Mouse (Mus musculus) large intestine, adult 2 months (tissue): ENCODE data around the gene Tmem262. TPM values are rescaled to one million over a fixed set of nuclear protein-coding genes. Genes with fewer than 3 reads are reported as not detected.
A peak's percentile ranks its signal among the peaks of the same experiment; 100 is the strongest.
"Not testable (repeated sequence)": the region's sequence is repeated elsewhere in the genome, so short reads cannot be mapped to it uniquely, and the experiment has no call there.

Source experiments
- DNase-seq: peaks from one replicate; pipeline ENCODE4 v3.0.0-alpha.2; 2012; ENCODE audit warnings: low read depth, low spot score
- WGBS: fragments of 180-500 bp; shearing (Covaris S2); methylation state at CpG from one replicate; pipeline ENCODE4 v1.1.7; 2018; 5-methylcytosine and 5-hydroxymethylcytosine counted together
- polyA plus RNA-seq: library from polyadenylated mRNA; depleted of rRNA; stranded (reverse); fragments of >200 nt; gene quantifications from 2 replicates; pipeline ENCODE4 v1.2.3, GENCODE M21; 2012; rRNA removed

Tmem262 gene
- polyA plus RNA-seq = 0.37 and 0.38 TPM in 2 replicates

DNA sequence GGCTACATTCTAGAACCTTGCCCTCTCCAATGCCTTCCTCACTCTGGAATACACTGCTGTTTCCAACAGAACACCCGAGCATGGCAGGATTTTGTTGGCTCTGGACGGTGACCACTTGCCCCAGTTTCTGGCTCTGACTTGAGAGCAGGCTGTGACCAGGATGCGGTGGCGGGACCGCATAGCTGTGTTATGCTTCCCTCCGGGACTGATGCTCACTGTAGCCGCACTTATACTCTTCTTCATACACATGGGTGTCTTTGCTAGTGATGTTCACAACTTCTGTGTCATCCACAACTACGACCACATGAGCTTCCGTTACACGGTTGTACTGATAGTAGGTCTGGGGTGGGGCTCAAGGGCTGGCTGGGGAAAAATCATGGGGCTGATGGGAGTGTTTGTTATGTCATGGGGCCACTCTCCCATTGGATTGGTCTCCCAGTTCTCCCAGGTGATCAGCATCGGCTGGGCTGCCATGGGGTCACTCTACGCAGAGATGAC, at the start of gene Tmem262:
TSS of gene Tmem262 (plus strand) at position 51 of the 498 bp plus-strand sequence.
- WGBS = 89% methylated on average over 12 of the region's 12 CpGs
- DNase-seq = no peak

- 64% methylated on average over 14 of the region's 14 CpGs for WGBS
- DNase-seq = no peak
Measured at GRCm38 (mm10) chr19:6030520-6031280, 49.1 kb upstream of the Tmem262 start.

- no peak for DNase-seq
- 34% methylated on average over 9 of the region's 9 CpGs for WGBS
Measured at GRCm38 (mm10) chr19:6035966-6036585, 43.8 kb upstream of the Tmem262 start.

DNA sequence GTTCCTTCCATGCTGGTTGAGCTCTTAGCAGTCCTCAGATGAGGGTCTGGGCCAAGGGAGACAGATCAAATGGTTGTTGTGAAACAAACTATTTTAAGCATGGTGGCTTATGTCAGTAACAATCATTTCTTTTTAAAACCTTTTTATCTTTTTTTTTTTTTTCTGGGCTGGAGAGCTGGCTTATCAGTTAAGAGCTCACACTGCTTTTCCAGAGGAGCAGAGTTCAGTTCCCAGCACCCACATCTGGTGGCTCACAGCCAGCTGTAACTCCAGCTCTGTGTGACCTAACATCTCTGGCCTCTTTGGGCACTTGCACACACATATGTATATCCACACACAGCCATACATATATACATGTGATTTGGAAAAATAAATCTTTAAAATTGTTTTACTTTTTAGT, 42.1 kb upstream of the Tmem262 start:
- no peak for DNase-seq

DNA sequence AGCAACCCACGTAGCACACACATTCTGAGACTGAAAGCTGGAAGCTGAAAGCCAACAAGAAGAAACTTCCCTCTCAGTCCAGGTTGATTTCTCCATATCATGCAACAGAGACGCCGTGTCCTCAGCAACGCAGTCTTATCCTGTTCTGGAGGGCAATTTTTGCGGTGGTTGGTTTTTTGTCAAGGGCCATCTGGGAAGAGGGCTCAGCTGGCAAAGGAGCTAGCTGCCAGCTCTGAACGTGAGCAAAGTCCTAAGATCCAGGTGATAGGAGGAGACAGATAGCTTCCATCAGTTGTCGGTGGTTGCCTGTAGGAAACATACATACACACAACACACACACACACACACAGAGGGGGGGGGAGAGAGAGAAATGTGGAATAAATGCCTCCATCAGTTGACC, 41.5 kb upstream of the Tmem262 start:
- WGBS = 77% methylated on average over 7 of the region's 7 CpGs
- DNase-seq = no peak

DNA sequence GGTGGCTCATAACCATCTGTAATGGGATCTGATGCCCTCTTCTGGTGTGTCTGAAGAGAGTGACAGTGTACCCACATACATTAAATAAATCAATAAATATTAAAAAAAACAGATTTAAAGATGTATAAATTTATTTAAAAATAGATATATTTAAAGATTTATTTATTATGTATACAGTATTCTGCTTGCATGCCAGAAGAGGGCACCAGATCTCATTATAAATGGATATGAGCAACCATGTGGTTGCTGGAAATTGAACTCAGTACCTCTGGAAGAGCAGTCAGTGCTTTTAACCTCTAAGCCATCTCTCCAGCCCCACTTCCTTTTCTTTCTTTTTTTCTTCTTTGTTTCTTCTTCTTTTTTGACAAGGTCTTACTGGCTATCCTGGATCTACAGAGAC, 39.8 kb upstream of the Tmem262 start:
- no peak for DNase-seq

- WGBS = 83% methylated on average over 9 of the region's 9 CpGs
Measured at GRCm38 (mm10) chr19:6042293-6042692, 37.5 kb upstream of the Tmem262 start.

DNA sequence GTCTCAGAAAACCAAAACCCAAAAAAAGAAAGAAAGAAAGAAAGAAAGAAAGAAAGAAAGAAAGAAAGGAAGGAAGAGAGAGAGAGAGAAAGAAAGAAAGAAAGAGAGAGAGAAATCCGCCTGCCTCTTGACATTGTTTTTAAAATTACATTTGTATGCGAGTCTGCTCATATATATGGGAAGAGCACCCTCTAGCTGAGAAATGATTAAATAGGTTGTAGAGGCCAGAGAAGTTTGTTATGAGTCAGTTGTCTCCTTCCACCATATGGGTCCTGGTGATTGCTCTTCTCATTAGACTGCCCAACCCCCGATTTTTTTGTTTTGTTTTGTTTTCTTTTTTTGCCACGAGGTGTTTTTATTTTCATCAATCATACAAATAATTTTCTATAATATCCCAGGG, 35.7 kb upstream of the Tmem262 start:
- 23% methylated on average over 4 of the region's 4 CpGs for WGBS
- DNase-seq = not testable (repeated sequence)

More at GRCm38 (mm10) chr19:6042293-6042692, 37.5 kb upstream of the Tmem262 start:
- DNase-seq = no peak

- WGBS = 9% methylated on average over 20 of the region's 20 CpGs
- no peak for DNase-seq
Measured at GRCm38 (mm10) chr19:6045366-6046293, 34.2 kb upstream of the Tmem262 start.

DNA sequence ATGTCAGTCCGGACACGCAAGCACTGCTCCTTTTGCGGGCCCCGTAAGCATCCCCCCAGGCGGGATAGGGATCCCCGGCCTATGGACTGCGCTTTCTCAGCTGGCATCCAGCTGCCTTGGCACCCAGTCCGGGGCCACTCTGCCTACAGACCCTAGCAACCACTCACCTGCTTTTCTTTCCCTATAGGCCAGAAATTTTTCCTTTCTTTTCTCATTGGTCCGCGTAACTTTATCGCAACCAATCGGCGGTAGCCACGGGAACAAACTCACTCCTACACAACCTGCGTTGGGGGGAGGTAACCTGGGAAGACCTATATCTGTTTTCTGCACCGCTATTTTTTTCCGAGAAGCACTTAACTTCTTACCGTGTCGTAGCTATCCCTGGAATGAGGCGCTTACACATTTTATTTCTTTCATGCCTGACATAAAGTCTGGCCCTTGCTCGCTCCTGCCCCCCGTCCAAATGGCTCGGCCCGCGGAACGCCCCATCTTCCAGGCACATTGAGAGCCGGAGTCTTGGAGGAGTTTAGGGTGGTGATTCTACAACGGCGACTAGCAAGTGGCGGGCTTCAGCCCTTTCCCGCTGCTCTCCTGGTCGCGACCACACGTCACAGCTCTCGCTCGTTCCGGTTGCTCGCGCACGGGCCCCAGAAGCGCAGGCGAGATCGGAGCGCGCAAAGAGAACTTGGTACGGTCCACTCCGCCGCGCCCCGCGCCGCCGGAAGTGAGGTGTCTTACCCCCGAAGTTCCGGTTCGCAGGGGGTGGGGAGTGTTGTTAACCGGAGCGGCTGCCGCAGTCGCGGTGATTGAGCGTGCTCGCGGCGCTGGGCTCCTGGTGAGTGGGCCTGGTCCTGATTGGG, 33.3 kb upstream of the Tmem262 start, which contains the start of gene Syvn1:
TSS of gene Syvn1 (plus strand) at position 283 of the 860 bp plus-strand sequence.
- DNase-seq = peak; percentile 91
- under 1% methylated on average over 65 of the region's 65 CpGs for WGBS

- no peak for DNase-seq
- under 1% methylated on average over 44 of the region's 44 CpGs for WGBS
Measured at GRCm38 (mm10) chr19:6047154-6047898, 32.5 kb upstream of the Tmem262 start.

DNA sequence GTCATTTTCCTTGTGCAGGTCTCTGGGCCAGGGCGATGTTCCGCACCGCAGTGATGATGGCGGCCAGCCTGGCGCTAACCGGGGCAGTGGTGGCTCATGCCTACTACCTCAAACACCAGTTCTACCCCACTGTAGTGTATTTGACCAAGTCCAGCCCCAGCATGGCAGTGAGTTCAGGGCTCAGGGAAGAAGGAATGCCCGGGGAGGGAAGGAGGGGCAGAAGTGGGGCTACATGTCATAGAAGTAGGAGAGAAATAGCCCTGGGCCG, 32.0 kb upstream of the Tmem262 start:
- WGBS = 70% methylated on average over 8 of the region's 8 CpGs
- DNase-seq = no peak

DNA sequence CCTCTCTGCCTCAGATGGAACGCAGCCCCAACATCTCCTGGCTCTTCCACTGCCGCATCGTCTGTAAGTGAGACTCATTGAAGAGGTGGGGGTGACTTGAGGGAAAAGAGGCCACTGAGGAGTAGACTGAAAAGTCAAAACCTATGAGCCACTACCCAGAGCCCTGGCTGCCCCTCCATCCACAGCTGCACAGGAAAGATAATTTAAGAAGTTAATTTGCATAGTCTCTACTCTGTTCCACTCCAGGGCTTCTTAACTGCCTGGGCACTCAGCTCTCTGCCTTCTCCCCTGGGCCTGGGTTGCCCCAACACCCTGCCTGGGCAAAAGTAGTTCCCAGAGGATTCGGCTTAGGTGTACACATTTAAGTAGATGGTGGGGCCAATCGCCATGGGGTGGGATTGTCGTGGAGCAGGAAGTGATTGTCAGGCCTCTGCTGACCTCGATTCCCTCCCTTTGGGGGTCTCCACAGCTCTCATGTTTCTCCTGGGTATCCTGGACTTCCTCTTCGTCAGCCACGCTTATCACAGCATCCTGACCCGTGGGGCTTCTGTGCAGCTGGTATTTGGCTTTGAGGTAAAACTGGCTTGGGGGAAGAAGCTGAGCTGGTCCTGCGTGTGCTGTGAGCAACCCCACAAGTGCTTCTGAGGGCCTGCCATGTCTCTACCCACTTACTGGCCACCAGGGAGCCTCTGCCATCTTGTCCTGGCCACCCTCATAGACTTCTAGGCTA, 31.0 kb upstream of the Tmem262 start:
- no peak for DNase-seq
- WGBS = 86% methylated on average over 11 of the region's 11 CpGs

GRCm38 (mm10) chr19:6052516-6052915, 27.3 kb upstream of the Tmem262 start:
- 79% methylated on average over 7 of the region's 7 CpGs for WGBS
- DNase-seq = no peak

DNA sequence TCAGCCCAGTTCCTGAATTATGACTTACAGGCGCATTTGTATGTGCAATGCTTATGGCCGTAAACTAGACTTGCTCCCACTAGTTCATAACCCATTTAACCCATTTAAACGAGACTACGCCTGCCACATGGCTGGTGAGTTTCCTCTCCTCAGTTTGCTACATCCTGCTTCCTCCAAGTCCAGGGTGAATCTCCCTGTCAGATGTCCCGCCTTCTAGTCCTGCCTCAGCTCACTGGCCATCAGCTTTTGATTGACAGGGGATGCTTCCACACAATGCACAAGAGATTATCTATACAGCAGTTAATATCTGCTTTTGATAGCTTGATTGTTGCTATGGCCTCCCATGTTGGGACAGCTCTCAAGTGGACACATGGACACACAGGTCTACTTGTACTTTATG, 25.5 kb upstream of the Tmem262 start:
- no peak for DNase-seq
- 54% methylated on average over 5 of the region's 5 CpGs for WGBS

- WGBS = 30% methylated on average over 4 of the region's 4 CpGs
- no peak for DNase-seq
Measured at GRCm38 (mm10) chr19:6056696-6057095, 23.1 kb upstream of the Tmem262 start.

- DNase-seq = peak; percentile 75
- under 1% methylated on average over 63 of the region's 63 CpGs for WGBS
Measured at GRCm38 (mm10) chr19:6057313-6058096, 22.3 kb upstream of the Tmem262 start, which contains the start of the genes Mrpl49 and Fau. Mrpl49 (minus strand) TSS chr19:6057785. Fau (plus strand) TSS chr19:6057844.
